Mouse (Mus musculus) neural tube, embryonic 11.5 days (tissue): ENCODE data around the gene 4930518I15Rik. TPM values are rescaled to one million over a fixed set of nuclear protein-coding genes. Genes with fewer than 3 reads are reported as not detected.
A peak's percentile ranks its signal among the peaks of the same experiment; 100 is the strongest.
"Not testable (repeated sequence)": the region's sequence is repeated elsewhere in the genome, so short reads cannot be mapped to it uniquely, and the experiment has no call there.

Experiments
- ATAC-seq: fragments of 200-750 bp; cut with Nextera tagmentation; 2 replicates; pipeline ENCODE4 v1.8.0; 2017; ENCODE audit warnings: moderate number of reproducible peaks, mild to moderate bottlenecking, moderate TSS enrichment, moderate library complexity; ENCODE audit not compliant: insufficient read depth, low FRiP score, low TSS enrichment
- DNase-seq: peaks from one replicate; pipeline ENCODE4 v3.0.0-alpha.2; 2015; ENCODE audit warnings: low spot score
- H3K27ac ChIP-seq: fragments of 300-500 bp; sonication (generic); 2 replicates; pipeline ENCODE4 v1.5.1; 2014; ENCODE audit warnings: low read depth, mild to moderate bottlenecking, low read length
- H3K27me3 ChIP-seq: fragments of 300-500 bp; sonication (generic); 2 replicates; pipeline ENCODE4 v1.6.1; 2014; ENCODE audit warnings: mild to moderate bottlenecking, low read length, mixed read lengths; ENCODE audit not compliant: control insufficient read depth, insufficient read depth
- H3K36me3 ChIP-seq: fragments of 300-500 bp; sonication (generic); 2 replicates; pipeline ENCODE4 v1.6.1; 2014; ENCODE audit warnings: mild to moderate bottlenecking, low read length, moderate library complexity, mixed read lengths; ENCODE audit not compliant: control insufficient read depth, insufficient read depth
- H3K4me1 ChIP-seq: fragments of 300-500 bp; sonication (generic); 2 replicates; pipeline ENCODE4 v1.6.1; 2014; ENCODE audit warnings: low read length, mixed read lengths; ENCODE audit not compliant: control insufficient read depth, insufficient read depth
- H3K4me2 ChIP-seq: fragments of 300-500 bp; sonication (generic); 2 replicates; pipeline ENCODE4 v1.6.1; 2014; ENCODE audit warnings: low read depth, mild to moderate bottlenecking, moderate library complexity
- H3K4me3 ChIP-seq: fragments of 300-500 bp; sonication (generic); 2 replicates; pipeline ENCODE4 v1.5.1; 2014; ENCODE audit warnings: low read depth, low read length
- H3K9ac ChIP-seq: fragments of 300-500 bp; sonication (generic); 2 replicates; pipeline ENCODE4 v1.6.1; 2014; ENCODE audit warnings: mild to moderate bottlenecking, low read length
- H3K9me3 ChIP-seq: fragments of 300-500 bp; sonication (generic); 2 replicates; pipeline ENCODE4 v1.6.1; 2016; ENCODE audit warnings: low read length; ENCODE audit not compliant: control insufficient read depth
- WGBS: fragments of 180-500 bp; shearing (Covaris S2); extraction: QIAGEN DNeasy Blood & Tissue Kit; methylation state at CpG from one replicate; pipeline ENCODE4 v1.1.7; 2014; 5-methylcytosine and 5-hydroxymethylcytosine counted together
- polyA plus RNA-seq: library from polyadenylated mRNA; unstranded; fragments of >200 nt; fragmentation: Nextera tagmentation; extraction: Ambion mirVana; gene quantifications from 2 replicates; pipeline ENCODE4 v1.2.1, GENCODE M21; 2014

The 4930518I15Rik gene
- polyA plus RNA-seq, 1 experiment from 2014 or later, result 5.6 TPM

GRCm38 (mm10) chr2:156825128-156825527, 32.6 kb downstream of the 4930518I15Rik start:
- not testable (repeated sequence) for H3K9me3 ChIP-seq, ATAC-seq, H3K4me2 ChIP-seq, H3K27ac ChIP-seq, H3K4me3 ChIP-seq, H3K4me1 ChIP-seq, H3K9ac ChIP-seq, H3K36me3 ChIP-seq, DNase-seq, H3K27me3 ChIP-seq
- WGBS, result 95% methylated on average over 6 of the region's 6 CpGs

DNA sequence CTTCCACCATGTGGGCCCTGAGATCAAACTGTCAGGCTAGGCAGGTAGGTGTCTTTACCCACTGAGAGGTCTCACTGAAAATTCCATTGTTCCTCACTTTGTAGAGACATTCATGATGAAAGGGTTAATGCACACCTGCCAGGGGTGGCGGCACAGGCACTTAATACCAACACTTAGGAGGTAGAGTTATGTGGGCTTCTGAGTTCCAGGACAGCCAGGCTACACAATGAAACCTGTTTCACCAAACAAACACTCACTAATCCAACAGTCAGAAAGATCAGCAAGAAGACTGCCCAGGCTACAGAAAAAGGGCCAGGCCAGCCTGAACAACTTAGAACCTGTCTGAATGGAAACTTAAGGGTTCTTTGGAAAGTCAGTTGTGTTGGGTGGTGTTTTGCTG, 41.6 kb downstream of the 4930518I15Rik start:
- no peaks in the 10 kb centered on the region for H3K27me3 ChIP-seq
- peaks cover 20% of the 10 kb centered on the region for H3K4me1 ChIP-seq
- 59% methylated on average over 1 of the region's 1 CpGs for WGBS
- no peak for ATAC-seq
- H3K9ac ChIP-seq, result no peak overlapping the region
- no peak overlapping the region for H3K27ac ChIP-seq
- no peaks in the 10 kb centered on the region for H3K9me3 ChIP-seq
- H3K4me3 ChIP-seq, result no peak overlapping the region
- H3K36me3 ChIP-seq, result no peaks in the 10 kb centered on the region
- DNase-seq, result no peak
- no peak overlapping the region for H3K4me2 ChIP-seq

DNA sequence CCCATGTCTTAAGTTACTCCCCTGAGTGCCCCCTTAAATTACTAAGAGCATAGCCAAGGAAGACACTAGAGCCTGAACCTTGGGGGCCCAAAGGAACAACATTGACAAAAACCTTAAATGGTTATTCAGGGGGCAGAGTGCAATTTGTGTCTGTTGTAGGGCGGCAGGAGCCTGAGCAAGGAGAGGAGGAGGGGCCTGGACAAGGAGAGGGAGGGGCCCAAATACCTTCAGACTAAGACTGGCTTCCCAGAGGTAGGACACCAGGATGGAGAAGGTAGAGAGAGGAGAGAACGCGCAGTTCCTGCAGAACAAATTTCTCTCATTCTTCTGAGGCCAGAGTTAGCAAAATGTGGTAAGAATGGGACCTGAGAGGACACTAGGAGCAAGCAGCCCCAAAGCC, 42.3 kb downstream of the 4930518I15Rik start:
- H3K4me1 ChIP-seq, result peaks cover 20% of the 10 kb centered on the region
- no peak overlapping the region for H3K9ac ChIP-seq
- DNase-seq, result no peak
- no peak overlapping the region for H3K4me2 ChIP-seq
- no peaks in the 10 kb centered on the region for H3K36me3 ChIP-seq
- no peaks in the 10 kb centered on the region for H3K9me3 ChIP-seq
- 67% methylated on average over 3 of the region's 3 CpGs for WGBS
- ATAC-seq, result no peak
- no peak overlapping the region for H3K27ac ChIP-seq
- no peak overlapping the region for H3K4me3 ChIP-seq
- H3K27me3 ChIP-seq, result no peaks in the 10 kb centered on the region

DNA sequence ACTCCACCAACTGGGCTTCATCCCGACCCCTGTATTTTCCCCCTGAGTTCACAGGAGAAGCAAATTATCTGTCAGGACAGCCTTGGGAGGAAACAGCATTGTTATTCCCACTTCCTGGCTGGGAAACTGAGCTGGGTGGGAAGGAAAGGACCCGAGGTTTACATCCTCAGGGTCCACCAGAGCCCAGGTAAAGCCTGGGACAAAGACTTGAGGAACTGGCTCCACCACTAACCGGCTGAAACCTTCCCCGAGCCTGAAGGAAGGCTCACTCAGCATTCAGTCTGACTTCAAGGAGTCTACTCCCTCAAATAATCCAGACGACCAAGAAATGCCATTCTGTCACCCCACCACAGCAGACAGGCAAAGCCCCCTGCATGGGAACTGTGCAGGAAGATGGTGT, 42.9 kb downstream of the 4930518I15Rik start:
- no peak for DNase-seq
- Histone ChIP-seq H3K36me3 (no peaks in the 10 kb centered on the region), H3K4me1 (peaks cover 20% of the 10 kb centered on the region), H3K27me3 (no peaks in the 10 kb centered on the region), H3K4me2 (no peak overlapping the region), H3K4me3 (no peak overlapping the region), H3K9me3 (no peaks in the 10 kb centered on the region), H3K27ac (0 out of 2 replicates have a peak overlapping the region, but pooled peaks have one; percentile 8), H3K9ac (no peak overlapping the region)
- ATAC-seq, result no peak
- 25% methylated on average over 5 of the region's 5 CpGs for WGBS

GRCm38 (mm10) chr2:156814344-156814801, 43.4 kb downstream of the 4930518I15Rik start:
- H3K36me3 ChIP-seq, result no peaks in the 10 kb centered on the region
- H3K9me3 ChIP-seq, result no peaks in the 10 kb centered on the region
- 3% methylated on average over 8 of the region's 8 CpGs for WGBS
- ATAC-seq, result peak; percentile 65; the same call in 1 of the 2 replicates
- H3K9ac ChIP-seq, result no peak overlapping the region
- 0 out of 2 replicates have a peak overlapping the region, but pooled peaks have one; percentile 8 for H3K27ac ChIP-seq
- H3K27me3 ChIP-seq, result no peaks in the 10 kb centered on the region
- H3K4me3 ChIP-seq, result no peak overlapping the region
- H3K4me1 ChIP-seq, result peaks cover 20% of the 10 kb centered on the region
- H3K4me2 ChIP-seq, result no peak overlapping the region; the same call in 1 of the 2 replicates
- peak; percentile 44 for DNase-seq

DNA sequence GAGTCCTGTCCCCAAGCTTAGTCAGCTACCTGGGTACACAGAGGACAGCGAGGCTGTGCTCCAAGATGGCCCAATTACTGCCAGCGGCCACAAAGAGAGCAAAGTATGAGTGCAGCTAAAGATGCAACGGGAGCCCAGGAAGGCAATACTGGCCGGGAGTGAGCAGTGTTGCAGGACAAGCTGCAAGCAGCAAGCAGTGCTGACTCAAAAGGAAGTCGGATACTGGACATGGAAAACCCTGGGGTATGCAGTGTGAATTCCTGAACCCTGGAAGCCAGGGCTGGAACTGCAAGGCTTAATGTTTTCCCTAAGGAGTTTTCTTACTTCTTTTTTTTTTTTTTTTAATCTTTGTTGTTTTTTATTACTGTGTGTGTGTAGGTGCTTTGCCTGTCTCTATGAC, 46.2 kb downstream of the 4930518I15Rik start:
- H3K36me3 ChIP-seq, result no peaks in the 10 kb centered on the region
- WGBS, result 77% methylated on average over 5 of the region's 5 CpGs
- no peaks in the 10 kb centered on the region for H3K9me3 ChIP-seq
- no peak overlapping the region for H3K9ac ChIP-seq
- H3K4me1 ChIP-seq, result peaks cover 20% of the 10 kb centered on the region
- no peak for ATAC-seq
- no peak for DNase-seq
- no peaks in the 10 kb centered on the region for H3K27me3 ChIP-seq
- no peak overlapping the region for H3K4me2 ChIP-seq
- H3K27ac ChIP-seq, result no peak overlapping the region
- H3K4me3 ChIP-seq, result no peak overlapping the region

GRCm38 (mm10) chr2:156810716-156811115, 47.0 kb downstream of the 4930518I15Rik start:
- no peak overlapping the region for H3K9ac ChIP-seq
- no peak overlapping the region for H3K4me3 ChIP-seq
- no peaks in the 10 kb centered on the region for H3K9me3 ChIP-seq
- DNase-seq (no peak), ATAC-seq (no peak)
- H3K4me2 ChIP-seq, result no peak overlapping the region
- no peaks in the 10 kb centered on the region for H3K36me3 ChIP-seq
- H3K27me3 ChIP-seq, result no peaks in the 10 kb centered on the region
- H3K4me1 ChIP-seq, result peaks cover 20% of the 10 kb centered on the region
- 97% methylated on average over 10 of the region's 10 CpGs for WGBS
- H3K27ac ChIP-seq, result no peak overlapping the region

DNA sequence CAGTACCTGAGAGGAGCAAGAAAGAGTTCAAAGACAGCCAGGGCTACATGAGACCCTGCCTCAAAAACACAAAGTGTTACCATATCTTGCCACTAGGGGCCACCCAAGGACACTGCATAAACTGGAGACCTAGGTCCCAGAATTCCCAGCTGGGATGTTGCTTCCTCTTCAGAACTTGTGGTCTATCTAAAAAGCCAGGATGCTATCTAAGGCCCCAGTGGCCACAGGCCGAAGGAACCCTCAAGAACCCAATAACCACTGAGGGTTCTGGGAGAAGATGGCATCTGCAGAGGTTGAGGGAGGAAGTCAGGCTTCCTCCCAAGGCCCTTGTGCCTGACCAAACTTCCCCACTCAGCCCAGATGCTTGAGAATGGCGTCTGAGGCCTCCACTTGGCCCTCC, 48.2 kb downstream of the 4930518I15Rik start:
- no peak for ATAC-seq

DNA sequence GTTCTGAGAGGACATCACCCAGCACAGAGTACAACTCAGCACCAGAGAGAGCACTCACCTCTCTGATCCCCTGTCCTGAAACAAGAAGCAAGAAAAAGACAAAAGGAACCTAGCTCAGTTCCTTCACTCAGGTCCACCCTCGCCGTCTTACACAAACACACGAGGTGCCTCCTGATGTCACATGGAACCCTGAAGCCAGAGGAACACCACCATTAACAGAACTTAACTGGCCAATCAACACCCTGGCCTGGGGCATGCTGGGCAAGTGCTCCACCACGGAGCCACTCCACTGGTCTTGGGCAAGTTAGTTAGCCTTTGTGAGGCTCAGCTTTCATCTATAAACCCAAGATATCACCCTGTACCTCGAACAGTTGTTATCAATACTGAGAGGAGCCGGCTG, 50.9 kb downstream of the 4930518I15Rik start:
- no peak for ATAC-seq
- 72% methylated on average over 6 of the region's 6 CpGs for WGBS

More for the DNA sequence above, 48.2 kb downstream of the 4930518I15Rik start:
- H3K9ac ChIP-seq, result no peak overlapping the region
- H3K27me3 ChIP-seq, result no peaks in the 10 kb centered on the region
- H3K4me3 ChIP-seq, result no peak overlapping the region
- H3K36me3 ChIP-seq, result no peaks in the 10 kb centered on the region
- no peak overlapping the region for H3K27ac ChIP-seq
- H3K4me2 ChIP-seq, result no peak overlapping the region
- WGBS, result 76% methylated on average over 2 of the region's 2 CpGs
- H3K9me3 ChIP-seq, result no peaks in the 10 kb centered on the region
- H3K4me1 ChIP-seq, result peaks cover 15% of the 10 kb centered on the region
- DNase-seq, result peak; percentile 73

More for the DNA sequence above, 50.9 kb downstream of the 4930518I15Rik start:
- DNase-seq, result no peak
- Histone ChIP-seq H3K36me3 (no peaks in the 10 kb centered on the region), H3K4me2 (no peak overlapping the region), H3K27me3 (no peaks in the 10 kb centered on the region), H3K9ac (no peak overlapping the region), H3K4me1 (no peaks in the 10 kb centered on the region), H3K27ac (no peak overlapping the region), H3K9me3 (no peaks in the 10 kb centered on the region), H3K4me3 (no peak overlapping the region)
